ENCODE assay signal across 14 mouse cellular contexts in the genomic region with DNA sequence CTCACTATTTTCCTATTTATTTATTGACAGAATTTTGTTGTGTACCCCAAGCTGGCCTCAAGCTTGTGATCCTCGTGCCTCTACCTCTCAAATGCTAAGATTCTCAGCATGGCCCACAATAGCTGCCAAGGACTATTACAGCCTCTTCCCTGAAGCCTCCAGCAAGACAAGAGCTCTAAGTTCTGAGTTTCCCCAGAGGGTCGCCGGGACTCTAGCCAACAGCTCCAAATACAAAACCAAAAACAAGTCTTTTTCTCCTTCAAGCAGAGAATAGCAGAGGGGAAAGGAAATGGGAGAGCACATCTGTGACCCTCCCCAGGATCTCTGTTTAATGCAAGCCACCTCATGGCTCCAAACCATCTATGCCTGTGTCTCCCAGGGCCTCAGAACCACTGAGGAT. TPM values are rescaled to one million over a fixed set of nuclear protein-coding genes. Genes with fewer than 3 reads are reported as not detected.
DNase-seq lines count a peak whose midpoint lies in the region; ATAC-seq and TF ChIP-seq lines count a peak whose summit lies in the region.
"Had no signal": no experiment of that assay in that cellular context is flagged by ENCODE, and none has a peak within 500 bp of the region (broad histone marks: within the 10 kb centered on the region; RNA-seq: fewer than 3 reads in every experiment).

No protein-coding gene starts in this region.

- H3K9me3 ChIP-seq in kidney, postnatal 0 days (replicated peaks; ENCODE audit: low read length), result no peaks in the 10 kb centered on the region
- H3K9me3 ChIP-seq in embryonic facial prominence, embryonic 13.5 days, result no peaks in the 10 kb centered on the region
- no peaks in the 10 kb centered on the region for H3K9me3 ChIP-seq in heart, postnatal 0 days (replicated peaks; ENCODE audit: control insufficient read depth, low read length)

- H3K9ac ChIP-seq in kidney, postnatal 0 days (ENCODE audit: low read depth, low read length), result no peak overlapping the region
- H3K9ac ChIP-seq in embryonic facial prominence, embryonic 13.5 days, result no peak overlapping the region
- H3K9ac ChIP-seq in heart, postnatal 0 days (replicated peaks; ENCODE audit: low read depth, low read length), result no peak overlapping the region

- no peaks in the 10 kb centered on the region for H3K27me3 ChIP-seq in kidney, postnatal 0 days (ENCODE audit: insufficient read depth, low read length)
- no peaks in the 10 kb centered on the region for H3K27me3 ChIP-seq in embryonic facial prominence, embryonic 13.5 days
- H3K27me3 ChIP-seq in heart, postnatal 0 days (ENCODE audit: control insufficient read depth, insufficient read depth, low read length), result no peaks in the 10 kb centered on the region

- peak overlapping the region; percentile 77 for H3K27ac ChIP-seq in kidney, postnatal 0 days
- H3K27ac ChIP-seq in embryonic facial prominence, embryonic 13.5 days, result peak overlapping the region; percentile 71
- peak overlapping the region; percentile 44 for H3K27ac ChIP-seq in heart, postnatal 0 days (ENCODE audit: low read depth)

- H3K4me1 ChIP-seq in kidney, postnatal 0 days (replicated peaks; ENCODE audit: insufficient read depth, low read length), result peaks cover 12% of the 10 kb centered on the region
- peaks cover 12% of the 10 kb centered on the region for H3K4me1 ChIP-seq in embryonic facial prominence, embryonic 13.5 days
- peaks cover 13% of the 10 kb centered on the region; the same call in 1 of the 2 replicates for H3K4me1 ChIP-seq in heart, postnatal 0 days (ENCODE audit: control insufficient read depth, insufficient read depth)

- no peak for TF ChIP-seq CTCF in kidney, postnatal 0 days (IDR thresholded peaks at IDR 0.05; ENCODE audit: low read depth)
- no peak for TF ChIP-seq CTCF in heart, postnatal 0 days (IDR thresholded peaks at IDR 0.05; ENCODE audit: low read depth)

- peaks cover 21% of the 10 kb centered on the region for H3K36me3 ChIP-seq in kidney, postnatal 0 days (ENCODE audit: insufficient read depth, low read length)
- H3K36me3 ChIP-seq in embryonic facial prominence, embryonic 13.5 days, result peaks cover 75% of the 10 kb centered on the region
- H3K36me3 ChIP-seq in heart, postnatal 0 days (replicated peaks; ENCODE audit: control insufficient read depth, insufficient read depth, low read length), result peaks cover 62% of the 10 kb centered on the region

- ATAC-seq in kidney, postnatal 0 days (replicated peaks; ENCODE audit: low FRiP score, low read depth), result no peak
- no peak for ATAC-seq in embryonic facial prominence, embryonic 13.5 days (ENCODE audit: insufficient number of reproducible peaks, insufficient read depth, low FRiP score, low TSS enrichment, low read depth)
- no peak for ATAC-seq in heart, postnatal 0 days (ENCODE audit: insufficient read depth, low read depth)

- 0 out of 2 replicates have a peak overlapping the region, but pooled peaks have one; percentile 10 for H3K4me2 ChIP-seq in kidney, postnatal 0 days (ENCODE audit: low read length)
- no peak overlapping the region for H3K4me2 ChIP-seq in embryonic facial prominence, embryonic 13.5 days
- H3K4me2 ChIP-seq in heart, postnatal 0 days (ENCODE audit: low read depth, low read length), result no peak overlapping the region

- 70% methylated on average over 3 of the region's 3 CpGs for WGBS in kidney, postnatal 0 days
- WGBS in embryonic facial prominence, embryonic 13.5 days, result 71% methylated on average over 3 of the region's 3 CpGs
- 62% methylated on average over 3 of the region's 3 CpGs for WGBS in heart, postnatal 0 days

- no peak overlapping the region for H3K4me3 ChIP-seq in kidney, postnatal 0 days (replicated peaks; ENCODE audit: low read depth, low read length)
- no peak overlapping the region for H3K4me3 ChIP-seq in embryonic facial prominence, embryonic 13.5 days
- no peak overlapping the region for H3K4me3 ChIP-seq in heart, postnatal 0 days (ENCODE audit: low read depth, low read length)

- DNase-seq in kidney, postnatal 0 days (ENCODE audit: low spot score), result peak; percentile 38
- DNase-seq in kidney, postnatal 36 days, result no peak
- peak; percentile 58 for DNase-seq in adipocyte (ENCODE audit: low spot score)
- DNase-seq in heart, postnatal 0 days (ENCODE audit: low spot score), result no peak
- no peak for DNase-seq in cerebellum, adult 9-10 months
- DNase-seq in urinary bladder, postnatal 4 days (ENCODE audit: low spot score in 2 of 2), result no peak
- no peak for DNase-seq in cerebellum, adult 11-12 months
- DNase-seq: cerebellum, adult 2 months; lung, postnatal 14 days; right cerebral cortex, postnatal 4 days; thymus, postnatal 4 days had no signal

- no peak for TF ChIP-seq EP300 in heart, postnatal 0 days (IDR thresholded peaks at IDR 0.05; ENCODE audit: low read depth)

RNA-seq across cellular contexts. Expression of a gene that starts 17.8 kb away (rescaled TPM):
- polyA plus RNA-seq in kidney, postnatal 0 days (2015; fragmentation: Nextera tagmentation; extraction: Ambion mirVana), result 31.6 and 33.0 TPM in 2 replicates
- polyA plus RNA-seq in embryonic facial prominence, embryonic 13.5 days (2015; fragmentation: Nextera tagmentation; extraction: Ambion mirVana), result 42.2 and 44.1 TPM in 2 replicates
- total RNA-seq in heart, postnatal 0 days (2014; rRNA removed; ENCODE audit: low replicate concordance), result 11.9 and 22.8 TPM in 2 replicates
- polyA plus RNA-seq in heart, postnatal 0 days (2015; fragmentation: Nextera tagmentation; extraction: Ambion mirVana), result 13.9 and 15.0 TPM in 2 replicates

RNA-seq across cellular contexts. Expression of a gene that starts 22.0 kb away (rescaled TPM):
- 49.3 and 55.0 TPM in 2 replicates for polyA plus RNA-seq in kidney, postnatal 0 days (2015; fragmentation: Nextera tagmentation; extraction: Ambion mirVana)
- 55.5 and 55.9 TPM in 2 replicates for polyA plus RNA-seq in embryonic facial prominence, embryonic 13.5 days (2015; fragmentation: Nextera tagmentation; extraction: Ambion mirVana)
- total RNA-seq in heart, postnatal 0 days (2014; rRNA removed; ENCODE audit: low replicate concordance), result 68.9 and 69.2 TPM in 2 replicates
- 21.9 and 25.2 TPM in 2 replicates for polyA plus RNA-seq in heart, postnatal 0 days (2015; fragmentation: Nextera tagmentation; extraction: Ambion mirVana)

RNA-seq across cellular contexts. Expression of a gene that starts 23.4 kb away (rescaled TPM):
- polyA plus RNA-seq in kidney, postnatal 0 days (2015; fragmentation: Nextera tagmentation; extraction: Ambion mirVana), result 36.9 and 44.2 TPM in 2 replicates
- polyA plus RNA-seq in embryonic facial prominence, embryonic 13.5 days (2015; fragmentation: Nextera tagmentation; extraction: Ambion mirVana), result 42.6 and 46.9 TPM in 2 replicates
- total RNA-seq in heart, postnatal 0 days (2014; rRNA removed; ENCODE audit: low replicate concordance), result 26.4 and 64.1 TPM in 2 replicates
- polyA plus RNA-seq in heart, postnatal 0 days (2015; fragmentation: Nextera tagmentation; extraction: Ambion mirVana), result 29.9 and 30.4 TPM in 2 replicates

RNA-seq across cellular contexts. Expression of a gene that starts 32.1 kb away (rescaled TPM):
- polyA plus RNA-seq in kidney, postnatal 0 days (2015; fragmentation: Nextera tagmentation; extraction: Ambion mirVana), result 0.36 and 0.43 TPM in 2 replicates
- 557 and 590 TPM in 2 replicates for polyA plus RNA-seq in embryonic facial prominence, embryonic 13.5 days (2015; fragmentation: Nextera tagmentation; extraction: Ambion mirVana)
- total RNA-seq in heart, postnatal 0 days (2014; rRNA removed; ENCODE audit: low replicate concordance), result 1.2 TPM in 1 of 2 replicates, not detected in the other
- 0.40 and 0.68 TPM in 2 replicates for polyA plus RNA-seq in heart, postnatal 0 days (2015; fragmentation: Nextera tagmentation; extraction: Ambion mirVana)
- total RNA-seq: hematopoietic stem cell, adult 5-6 weeks; layer of hippocampus, postnatal 10 days had no signal

RNA-seq across cellular contexts. Expression of a gene that starts 38.8 kb away (rescaled TPM):
- polyA plus RNA-seq in kidney, postnatal 0 days (2015; fragmentation: Nextera tagmentation; extraction: Ambion mirVana), result 49.5 and 49.6 TPM in 2 replicates
- polyA plus RNA-seq in embryonic facial prominence, embryonic 13.5 days (2015; fragmentation: Nextera tagmentation; extraction: Ambion mirVana), result 64.4 and 69.3 TPM in 2 replicates
- 12.9 and 16.1 TPM in 2 replicates for total RNA-seq in heart, postnatal 0 days (2014; rRNA removed; ENCODE audit: low replicate concordance)
- polyA plus RNA-seq in heart, postnatal 0 days (2015; fragmentation: Nextera tagmentation; extraction: Ambion mirVana), result 27.1 and 28.0 TPM in 2 replicates

Comparison
In these comparisons a context has a peak if more than half of its experiments do, and no peak if none do; other contexts are left out.
1. DNase-seq: peak in kidney, postnatal 0 days (single experiment) and adipocyte (single experiment); none in kidney, postnatal 36 days (0 of 2), heart, postnatal 0 days (single experiment), cerebellum, adult 9-10 months (single experiment), urinary bladder, postnatal 4 days (0 of 2) and cerebellum, adult 11-12 months (single experiment).
2. Peak in every context shown above with its lines, with median percentiles within 50 percentile points of each other: H3K27ac ChIP-seq.